Mouse (Mus musculus): ENCODE results near the gene Peak1.

Gene Peak1

DNA sequence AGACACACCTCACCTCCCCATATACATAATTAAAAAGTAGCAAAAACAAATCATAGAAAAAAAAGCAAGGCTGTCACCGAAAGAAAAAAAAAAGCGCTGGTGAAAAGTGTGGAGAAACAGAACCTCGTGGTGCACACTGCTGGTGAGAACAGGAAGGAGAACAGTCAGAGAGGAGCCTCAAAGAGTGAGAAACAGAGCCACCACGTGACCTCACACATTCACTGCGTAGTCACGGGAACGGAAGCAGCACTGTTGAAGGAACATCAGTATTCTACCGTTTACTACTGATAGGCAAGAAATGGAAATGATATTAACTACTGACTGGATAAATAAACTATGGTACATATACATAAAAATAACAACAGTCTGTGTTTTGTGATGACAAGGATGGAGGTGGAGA is 209.1 kb downstream of the Peak1 start:
- TF ChIP-seq GATA4 (IDR thresholded peaks at IDR 0.05; ENCODE audit: insufficient replicate concordance, low read length), result no peak

GRCm38 (mm10) chr9:56207516-56207915 is 210.4 kb downstream of the Peak1 start:
- no peak for TF ChIP-seq GATA4 (IDR thresholded peaks at IDR 0.05; ENCODE audit: insufficient replicate concordance, low read length)

- no peak for TF ChIP-seq GATA4 (IDR thresholded peaks at IDR 0.05; ENCODE audit: insufficient replicate concordance, low read length)
These were observed 210.8 kb downstream of the Peak1 start for GRCm38 (mm10) chr9:56207083-56207482.

DNA sequence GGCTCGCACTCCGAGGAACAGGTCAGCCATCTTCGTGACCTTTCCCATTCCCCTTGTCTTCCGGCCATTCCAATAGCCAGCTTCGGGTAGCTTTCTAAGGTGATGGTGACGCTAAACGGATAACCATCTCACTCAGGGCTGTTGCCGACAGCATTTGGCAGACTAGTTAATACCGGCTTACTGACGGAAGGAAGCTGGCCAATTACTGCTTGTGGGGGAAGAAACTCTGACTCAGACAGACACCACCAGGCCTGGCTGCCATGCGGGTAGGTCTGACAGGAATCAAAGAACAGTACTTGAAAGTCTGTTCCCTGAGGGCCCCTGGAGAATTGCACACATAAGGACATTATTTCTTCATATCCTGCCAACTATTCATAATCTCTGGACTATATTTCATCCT is 212.5 kb downstream of the Peak1 start:
- no peak for TF ChIP-seq GATA4 (IDR thresholded peaks at IDR 0.05; ENCODE audit: insufficient replicate concordance, low read length)

- TF ChIP-seq GATA4 (IDR thresholded peaks at IDR 0.05; ENCODE audit: insufficient replicate concordance, low read length), result no peak
These were observed 213.6 kb downstream of the Peak1 start for GRCm38 (mm10) chr9:56204316-56204715.

DNA sequence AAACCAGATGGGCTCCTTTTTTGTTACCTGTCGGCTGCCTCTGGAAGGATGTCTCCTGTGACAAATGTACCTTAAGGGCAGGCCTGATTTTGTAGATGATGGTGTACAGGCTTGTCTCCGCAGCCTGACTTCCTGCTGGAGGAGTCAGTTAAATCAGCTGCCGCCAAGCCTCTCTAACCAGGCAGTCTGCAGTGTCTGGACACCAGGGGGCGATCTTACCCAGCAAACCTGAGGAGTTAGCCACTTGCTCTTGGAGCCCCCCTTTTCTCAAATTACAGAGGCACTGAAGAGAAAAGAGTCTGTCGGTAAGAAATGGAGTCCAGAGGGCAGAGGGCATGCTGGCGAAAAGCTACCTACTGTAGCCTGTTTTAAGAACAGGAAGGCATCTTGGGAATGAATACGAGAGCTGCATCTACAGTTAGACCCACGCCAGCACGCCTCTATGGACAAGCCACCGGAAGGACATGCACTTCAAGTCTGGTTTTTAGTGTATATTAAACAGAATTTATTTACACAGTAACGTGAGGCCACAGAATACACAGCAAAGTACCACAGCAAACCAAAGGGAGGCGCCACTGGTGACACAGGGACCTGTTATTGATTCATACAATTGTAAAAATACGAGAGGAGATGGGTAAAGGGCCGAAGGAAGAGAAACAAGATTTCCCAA is 217.1 kb downstream of the Peak1 start:
- no peak for TF ChIP-seq GATA4 (IDR thresholded peaks at IDR 0.05; ENCODE audit: insufficient replicate concordance, low read length)

DNA sequence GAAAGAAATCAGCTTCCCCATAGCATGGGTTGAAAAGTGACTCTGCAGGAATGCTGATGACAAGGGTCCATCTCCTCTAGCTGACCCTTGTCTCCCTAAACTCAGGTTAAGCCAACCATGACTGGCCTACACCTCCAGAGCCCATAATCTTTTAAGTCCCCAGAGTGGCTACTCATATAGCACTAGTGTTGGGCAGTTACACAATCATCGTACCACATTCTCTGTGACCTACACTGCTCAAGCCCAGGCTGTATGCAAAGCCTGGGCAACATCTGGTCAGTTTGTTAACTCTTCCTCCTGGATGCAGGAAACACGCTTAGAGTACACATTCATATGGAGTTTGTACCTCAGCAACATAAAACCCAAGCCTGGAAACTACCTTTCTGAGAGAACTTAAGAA is 217.7 kb downstream of the Peak1 start:
- TF ChIP-seq GATA4 (IDR thresholded peaks at IDR 0.05; ENCODE audit: insufficient replicate concordance, low read length), result no peak

DNA sequence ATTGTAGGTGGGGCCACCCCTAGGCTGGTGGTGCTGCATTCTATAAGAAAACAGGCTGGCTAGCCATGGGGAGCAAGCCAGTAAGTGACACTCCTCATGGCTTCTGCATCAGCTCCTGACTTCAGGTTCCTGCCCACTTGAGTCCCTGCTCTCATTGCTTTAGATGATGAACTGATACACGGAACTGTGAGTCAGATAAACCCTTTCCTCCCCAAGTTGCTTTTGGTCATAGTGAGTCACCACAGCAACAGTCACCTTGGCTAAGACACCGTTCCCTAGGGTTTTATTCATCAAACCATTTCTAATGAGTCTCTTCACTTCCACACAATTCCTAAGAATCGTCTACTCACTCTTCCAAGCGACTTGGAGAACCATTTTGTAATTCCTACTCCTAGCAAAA is 220.9 kb downstream of the Peak1 start:
- no peak for TF ChIP-seq GATA4 (IDR thresholded peaks at IDR 0.05; ENCODE audit: insufficient replicate concordance, low read length)

- TF ChIP-seq GATA4 (IDR thresholded peaks at IDR 0.05; ENCODE audit: insufficient replicate concordance, low read length), result no peak
These were observed 222.7 kb downstream of the Peak1 start for GRCm38 (mm10) chr9:56195193-56195592.

DNA sequence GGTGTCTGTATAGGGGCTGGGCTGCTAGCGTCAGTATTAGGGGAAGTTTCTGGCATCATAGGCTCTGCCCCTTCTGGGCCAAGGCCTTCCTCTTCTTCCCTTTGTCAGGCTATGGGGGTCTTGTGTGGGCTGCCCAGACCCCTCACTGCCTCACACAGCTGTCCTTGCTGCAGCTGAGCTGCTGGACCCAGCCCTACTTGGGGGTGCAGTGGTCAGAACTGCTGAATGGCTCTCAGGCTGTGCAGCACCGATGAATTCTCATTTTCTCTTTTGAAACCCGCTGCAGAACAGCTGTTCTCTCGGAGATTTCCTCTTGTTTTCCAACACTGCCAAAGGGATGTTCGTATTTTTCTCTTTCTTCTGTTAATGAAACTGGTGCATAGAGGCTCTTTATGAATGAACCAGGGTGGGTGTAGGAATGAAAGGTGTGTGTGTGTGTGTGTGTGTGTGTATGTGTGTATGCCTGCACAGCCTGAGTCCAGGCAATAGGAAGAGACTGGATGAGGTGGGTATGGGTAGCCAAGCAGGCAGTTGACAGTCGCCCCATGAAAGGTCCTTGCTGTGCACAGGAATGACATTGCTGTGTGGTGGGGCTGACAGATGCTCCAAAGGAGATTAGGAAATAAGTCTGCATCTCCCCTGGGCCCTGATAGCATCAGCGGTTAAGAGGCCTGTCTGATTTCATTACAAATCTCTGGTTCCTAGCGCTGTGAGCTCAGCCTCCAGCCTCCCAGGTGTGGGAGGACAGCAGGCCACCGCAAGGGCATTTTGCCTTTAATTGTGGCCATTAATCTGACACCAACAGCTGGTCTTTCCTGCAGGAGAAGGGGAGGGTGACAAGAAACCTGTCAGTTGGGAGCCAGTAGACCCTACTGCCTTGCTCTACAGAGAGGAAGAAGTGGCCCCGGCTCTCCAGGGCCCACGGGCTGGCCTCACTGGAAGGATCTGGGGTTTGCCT is 226.1 kb downstream of the Peak1 start:
- no peak for TF ChIP-seq GATA4 (IDR thresholded peaks at IDR 0.05; ENCODE audit: insufficient replicate concordance, low read length)

DNA sequence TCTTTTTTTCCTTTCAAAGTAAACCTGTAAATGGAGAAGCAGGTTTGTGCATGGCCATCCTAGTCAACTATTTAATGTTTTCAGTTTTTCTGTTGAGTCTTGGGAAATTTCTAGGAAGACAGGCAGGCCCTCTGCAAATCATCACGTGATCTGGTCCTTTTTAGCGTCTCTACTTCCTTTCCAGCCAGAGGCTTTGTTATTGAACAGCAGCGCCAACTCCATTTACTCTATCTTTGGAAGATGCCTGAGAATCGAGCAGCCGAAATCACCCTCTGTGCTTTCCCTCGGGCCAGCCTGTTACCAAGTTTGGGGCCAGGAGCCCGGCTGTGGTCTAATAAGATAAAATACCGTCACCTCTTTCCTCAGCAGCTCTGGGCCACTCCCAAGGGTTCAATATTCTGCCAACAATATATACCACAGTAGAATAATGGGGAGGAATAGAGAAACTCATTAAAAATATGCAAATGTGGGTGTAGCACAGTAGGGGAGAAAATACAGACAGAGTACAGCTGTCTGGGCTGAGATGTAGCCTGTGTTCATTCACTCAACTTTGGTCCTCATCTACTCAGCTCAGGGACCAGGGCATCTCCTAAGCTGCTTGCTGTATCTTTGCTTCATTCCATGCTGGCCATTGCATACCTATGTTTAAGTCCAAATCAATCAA is 237.6 kb downstream of the Peak1 start:
- no peak for TF ChIP-seq GATA4 (IDR thresholded peaks at IDR 0.05; ENCODE audit: insufficient replicate concordance, low read length)

- no peak for TF ChIP-seq GATA4 (IDR thresholded peaks at IDR 0.05; ENCODE audit: insufficient replicate concordance, low read length)
These were observed 238.3 kb downstream of the Peak1 start for GRCm38 (mm10) chr9:56179416-56180117.

- TF ChIP-seq GATA4 (IDR thresholded peaks at IDR 0.05; ENCODE audit: insufficient replicate concordance, low read length), result no peak
These were observed 240.5 kb downstream of the Peak1 start for GRCm38 (mm10) chr9:56177354-56177753.

- TF ChIP-seq GATA4 (IDR thresholded peaks at IDR 0.05; ENCODE audit: insufficient replicate concordance, low read length), result no peak
These were observed 242.6 kb downstream of the Peak1 start for GRCm38 (mm10) chr9:56175316-56175715.

- TF ChIP-seq GATA4 (IDR thresholded peaks at IDR 0.05; ENCODE audit: insufficient replicate concordance, low read length), result no peak
These were observed 250.2 kb downstream of the Peak1 start for GRCm38 (mm10) chr9:56167690-56168089.
